Mouse (Mus musculus): ENCODE data around the gene Spag7. TPM values are rescaled to one million over a fixed set of nuclear protein-coding genes. Genes with fewer than 3 reads are reported as not detected.

The Spag7 gene
- total RNA-seq, 2 experiments from 2014 or later: 52.8 to 53.9 TPM

- no peak for DNase-seq (ENCODE audit: low spot score in 2 of 2)
Observed at GRCm38 (mm10) chr11:70645461-70646258, 23.6 kb downstream of the Spag7 start.

- no peak for DNase-seq (ENCODE audit: low spot score in 2 of 2)
Observed at GRCm38 (mm10) chr11:70644564-70645103, 24.6 kb downstream of the Spag7 start.

- DNase-seq (ENCODE audit: low spot score in 2 of 2): no peak
Observed at GRCm38 (mm10) chr11:70643051-70643450, 26.2 kb downstream of the Spag7 start.

GRCm38 (mm10) chr11:70641241-70641640, 28.0 kb downstream of the Spag7 start:
- DNase-seq (ENCODE audit: low spot score in 2 of 2): no peak

- DNase-seq (ENCODE audit: low spot score in 2 of 2): no peak
Observed at GRCm38 (mm10) chr11:70639976-70640375, 29.2 kb downstream of the Spag7 start.

- DNase-seq (ENCODE audit: low spot score in 2 of 2): no peak
Observed at GRCm38 (mm10) chr11:70638714-70639278, 30.4 kb downstream of the Spag7 start, which contains the start of gene Gp1ba. Gene Gp1ba (plus strand): TSS chr11:70639122.

- no peak for DNase-seq (ENCODE audit: low spot score in 2 of 2)
Observed at GRCm38 (mm10) chr11:70638293-70638692, 30.9 kb downstream of the Spag7 start.

- no peak for DNase-seq (ENCODE audit: low spot score in 2 of 2)
Observed at GRCm38 (mm10) chr11:70637764-70638163, 31.5 kb downstream of the Spag7 start.

- no peak for DNase-seq (ENCODE audit: low spot score in 2 of 2)
Observed at GRCm38 (mm10) chr11:70635601-70636000, 33.6 kb downstream of the Spag7 start.

GRCm38 (mm10) chr11:70630129-70630528, 39.1 kb downstream of the Spag7 start:
- no peak for DNase-seq (ENCODE audit: low spot score in 2 of 2)

- DNase-seq (ENCODE audit: low spot score in 2 of 2): no peak
Observed at GRCm38 (mm10) chr11:70629557-70629956, 39.7 kb downstream of the Spag7 start.

- no peak for DNase-seq (ENCODE audit: low spot score in 2 of 2)
Observed at GRCm38 (mm10) chr11:70628431-70628830, 40.8 kb downstream of the Spag7 start.

- no peak for DNase-seq (ENCODE audit: low spot score in 2 of 2)
Observed at GRCm38 (mm10) chr11:70626877-70627276, 42.3 kb downstream of the Spag7 start.

GRCm38 (mm10) chr11:70625473-70625872, 43.7 kb downstream of the Spag7 start:
- DNase-seq (ENCODE audit: low spot score in 2 of 2): peak; percentile 63 to 69

GRCm38 (mm10) chr11:70623053-70623742, 46.0 kb downstream of the Spag7 start:
- no peak for DNase-seq (ENCODE audit: low spot score in 2 of 2)

GRCm38 (mm10) chr11:70621972-70622814, 47.0 kb downstream of the Spag7 start:
- no peak for DNase-seq (ENCODE audit: low spot score in 2 of 2)

- DNase-seq (ENCODE audit: low spot score in 2 of 2): no peak
Observed at GRCm38 (mm10) chr11:70619101-70619500, 50.1 kb downstream of the Spag7 start, which contains the start of gene Chrne. Gene Chrne (minus strand): TSS chr11:70619216.

- DNase-seq (ENCODE audit: low spot score in 2 of 2): no peak
Observed at GRCm38 (mm10) chr11:70615516-70616093, 53.6 kb downstream of the Spag7 start, which contains the start of gene 4930544D05Rik. Gene 4930544D05Rik (plus strand): TSS chr11:70615848.

- DNase-seq (ENCODE audit: low spot score in 2 of 2): peak in 1 of 2 experiments; percentile 54
Observed at GRCm38 (mm10) chr11:70615074-70615473, 54.1 kb downstream of the Spag7 start.

Data from layer of hippocampus, postnatal 10 days (tissue).